Mouse (Mus musculus) spleen, postnatal 14 days (tissue): Measurements from ENCODE around the gene Ccnc.

ENCODE experiments used
- DNase-seq, 2 experiments: peaks; one replicate each; pipeline ENCODE4 v3.0.0; 2021 to 2022; ENCODE audit warnings: low spot score in 2 of 2

Ccnc gene

GRCm38 (mm10) chr4:21727615-21728165 lies at the start of gene Ccnc:
Gene Ccnc (plus strand): TSS chr4:21727701.
- peak; percentile 90 to 91 for DNase-seq

GRCm38 (mm10) chr4:21678101-21678974 lies 49.2 kb upstream of the Ccnc start:
- no peak for DNase-seq

GRCm38 (mm10) chr4:21678975-21679623 lies 48.4 kb upstream of the Ccnc start:
- no peak for DNase-seq

GRCm38 (mm10) chr4:21679624-21680480 lies 47.6 kb upstream of the Ccnc start:
- no peak for DNase-seq

GRCm38 (mm10) chr4:21680971-21681370 lies 46.5 kb upstream of the Ccnc start:
- no peak for DNase-seq

- no peak for DNase-seq
Observed at GRCm38 (mm10) chr4:21682421-21683150, 44.9 kb upstream of the Ccnc start.

- no peak for DNase-seq
Observed at GRCm38 (mm10) chr4:21684341-21684970, 43.0 kb upstream of the Ccnc start.

- no peak for DNase-seq
Observed at GRCm38 (mm10) chr4:21685595-21686091, 41.9 kb upstream of the Ccnc start, which contains the start of gene Prdm13. Gene Prdm13 (minus strand): TSS chr4:21685963.

- no peak for DNase-seq
Observed at GRCm38 (mm10) chr4:21686416-21686815, 41.1 kb upstream of the Ccnc start.

GRCm38 (mm10) chr4:21686934-21687333 lies 40.6 kb upstream of the Ccnc start:
- DNase-seq: no peak

- DNase-seq: no peak
Observed at GRCm38 (mm10) chr4:21687783-21688702, 39.5 kb upstream of the Ccnc start.

- no peak for DNase-seq
Observed at GRCm38 (mm10) chr4:21688703-21689200, 38.7 kb upstream of the Ccnc start.

GRCm38 (mm10) chr4:21689492-21689941 lies 38.0 kb upstream of the Ccnc start:
- no peak for DNase-seq

- DNase-seq: no peak
Observed at GRCm38 (mm10) chr4:21690221-21690620, 37.3 kb upstream of the Ccnc start.

GRCm38 (mm10) chr4:21695638-21696254 lies 31.8 kb upstream of the Ccnc start:
- peak in 1 of 2 experiments; percentile 42 for DNase-seq

- no peak for DNase-seq
Observed at GRCm38 (mm10) chr4:21705046-21705445, 22.5 kb upstream of the Ccnc start.

GRCm38 (mm10) chr4:21712147-21712546 lies 15.4 kb upstream of the Ccnc start:
- DNase-seq: peak; percentile 22 to 56

GRCm38 (mm10) chr4:21722752-21723334 lies 4.7 kb upstream of the Ccnc start:
- DNase-seq: no peak
